Mouse (Mus musculus): ENCODE data around the gene Ctdsp2. TPM values are rescaled to one million over a fixed set of nuclear protein-coding genes. Genes with fewer than 3 reads are reported as not detected.
A peak's percentile ranks its signal among the peaks of the same experiment; 100 is the strongest.

Ctdsp2 gene
- polyA plus RNA-seq, 1 experiment from 2014 or later: 49.5 TPM

DNA sequence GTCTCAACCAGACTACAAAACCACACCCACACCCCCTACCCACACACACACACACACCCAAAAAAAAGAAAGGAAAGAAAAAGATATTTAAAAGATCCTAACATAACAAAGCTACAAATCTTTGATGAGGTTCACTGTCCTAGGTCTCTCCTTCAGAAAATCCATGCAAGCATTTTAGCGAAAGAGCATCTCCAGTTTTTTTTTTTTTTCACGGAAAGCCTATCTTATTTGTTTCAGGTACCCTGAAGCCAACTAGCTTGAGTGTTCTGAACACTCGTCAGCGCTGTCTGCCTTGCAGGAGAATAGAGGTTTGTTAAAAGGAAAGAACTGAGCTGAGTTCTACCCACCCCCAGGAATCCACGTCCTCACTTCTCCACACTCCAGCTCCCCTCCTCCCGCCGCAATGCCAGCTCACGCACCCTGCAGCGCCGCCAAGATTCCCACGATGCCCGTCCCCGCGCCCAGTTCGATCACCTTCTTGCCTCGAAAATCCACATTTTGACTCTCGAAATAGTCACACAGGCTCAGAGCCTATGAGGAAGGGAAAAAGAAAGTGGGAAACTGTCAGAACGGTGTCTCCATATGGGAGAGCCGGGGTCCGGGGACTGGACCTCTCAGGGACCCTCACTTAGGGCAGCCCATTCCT is 62.2 kb downstream of the Ctdsp2 start:
- WGBS: under 1% methylated on average over 20 of the region's 20 CpGs
- Histone ChIP-seq H3K27ac (no peak overlapping the region), H3K9ac (peak overlapping the region; percentile 71), H3K9me3 (no peaks in the 10 kb centered on the region), H3K27me3 (peaks cover 19% of the 10 kb centered on the region), H3K4me2 (peak overlapping the region; percentile 99), H3K4me3 (replicated peaks) (peak overlapping the region; percentile 82), H3K4me1 (peaks cover 18% of the 10 kb centered on the region), H3K36me3 (replicated peaks) (peaks cover 10% of the 10 kb centered on the region)
- ATAC-seq (ENCODE audit: low FRiP score): no peak

DNA sequence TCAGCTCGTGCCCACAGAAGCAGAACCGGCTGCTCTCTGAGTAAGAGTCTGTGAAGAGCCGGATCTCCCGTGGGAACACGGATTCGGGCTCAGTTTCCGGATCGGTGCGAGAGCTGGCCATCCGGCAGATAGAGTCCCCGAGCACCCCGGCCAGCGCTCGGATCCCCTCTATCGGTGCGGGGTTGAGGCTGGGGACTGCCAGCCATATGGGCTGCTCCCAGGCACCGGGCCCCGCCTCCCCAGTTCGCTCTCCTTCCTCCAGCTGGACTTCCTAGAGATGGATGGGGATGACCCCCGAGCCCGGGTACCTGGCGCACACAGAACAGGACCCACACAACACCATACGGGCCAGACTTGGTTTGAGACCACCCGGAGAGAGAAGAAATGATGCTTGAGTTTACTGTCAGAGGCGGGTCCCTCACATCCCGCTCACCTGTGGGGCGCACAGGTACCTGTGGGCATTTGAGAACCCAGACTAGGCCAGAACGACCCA is 62.8 kb downstream of the Ctdsp2 start, which contains the start of the genes Mettl1 and Eef1akmt3:
Mettl1 (plus strand) TSS at position 141 of the 493 bp plus-strand sequence.
Eef1akmt3 (minus strand) TSS at position 240 of the 493 bp plus-strand sequence.
- Histone ChIP-seq H3K9me3 (no peaks in the 10 kb centered on the region), H3K27me3 (peaks cover 19% of the 10 kb centered on the region), H3K27ac (no peak within 1 kb of the TSS), H3K4me1 (peaks cover 18% of the 10 kb centered on the region), H3K4me3 (replicated peaks) (peak within 1 kb of the TSS; percentile 82), H3K9ac (peak within 1 kb of the TSS; percentile 71), H3K4me2 (peak within 1 kb of the TSS; percentile 99), H3K36me3 (replicated peaks) (peaks cover 10% of the 10 kb centered on the region)
- peak; percentile 73 for ATAC-seq (ENCODE audit: low FRiP score)
- WGBS: under 1% methylated on average over 28 of the region's 28 CpGs

DNA sequence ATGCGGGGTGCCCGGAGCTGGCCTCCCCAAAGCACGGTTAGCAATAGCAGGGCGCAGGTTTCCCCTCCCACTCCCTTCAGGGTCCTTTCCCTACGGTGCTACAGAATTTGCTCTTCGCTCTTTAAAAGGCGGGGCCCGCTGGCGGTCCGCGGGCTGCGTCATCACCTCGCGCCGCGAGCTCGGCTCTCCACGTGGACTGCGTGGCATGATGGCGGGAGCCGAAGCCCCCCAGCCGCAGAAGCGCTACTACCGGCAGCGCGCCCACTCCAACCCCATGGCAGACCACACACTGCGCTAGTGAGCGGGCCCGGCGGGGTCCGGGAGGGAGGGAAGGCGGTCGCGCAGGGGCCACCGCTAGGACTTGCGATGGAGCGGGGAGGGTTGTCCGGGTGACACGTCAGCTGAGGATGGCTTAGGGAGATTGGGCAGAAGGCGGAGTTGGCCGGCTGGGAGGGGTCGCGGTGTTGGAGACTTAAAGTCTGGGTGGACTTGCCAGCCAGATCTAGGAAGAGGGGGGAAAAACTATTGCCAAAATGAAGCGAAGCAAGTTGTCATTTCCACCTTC is 63.3 kb downstream of the Ctdsp2 start:
- Histone ChIP-seq H3K36me3 (replicated peaks) (peaks cover 10% of the 10 kb centered on the region), H3K4me2 (peak overlapping the region; percentile 99), H3K4me1 (peaks cover 18% of the 10 kb centered on the region), H3K9me3 (no peaks in the 10 kb centered on the region), H3K27me3 (peaks cover 19% of the 10 kb centered on the region), H3K4me3 (replicated peaks) (peak overlapping the region; percentile 82), H3K27ac (no peak overlapping the region), H3K9ac (peak overlapping the region; percentile 71)
- peak; percentile 91 for ATAC-seq (ENCODE audit: low FRiP score)
- under 1% methylated on average over 44 of the region's 44 CpGs for WGBS

DNA sequence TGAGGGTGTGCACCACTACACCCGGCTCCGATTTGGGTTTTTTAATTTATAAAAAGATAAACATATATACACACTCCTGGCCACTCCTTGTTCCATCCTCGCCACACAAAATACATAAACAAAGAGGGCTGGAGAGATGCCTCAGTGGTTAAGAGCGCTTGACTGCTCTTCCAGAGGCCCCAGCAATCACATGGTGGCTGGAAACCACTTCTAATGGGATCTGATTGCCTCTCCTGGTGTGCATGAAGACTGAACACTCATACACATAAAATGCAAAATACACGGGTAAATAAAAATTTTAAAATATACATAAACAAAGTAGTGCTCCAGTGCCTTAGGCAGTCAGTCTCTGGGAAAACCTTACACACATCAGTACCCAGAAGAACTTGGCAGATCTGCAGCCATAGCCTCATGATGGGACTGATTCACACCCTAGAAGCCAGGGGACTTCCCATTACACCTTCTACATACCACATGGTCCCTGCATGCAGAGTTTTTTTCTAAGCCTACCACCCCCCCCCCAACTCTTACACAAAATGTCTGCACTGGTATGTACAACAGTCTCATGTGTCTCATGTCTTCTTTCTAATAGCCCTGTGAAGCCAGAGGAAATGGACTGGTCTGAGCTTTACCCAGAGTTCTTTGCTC is 64.1 kb downstream of the Ctdsp2 start:
- Histone ChIP-seq H3K36me3 (replicated peaks) (peaks cover 10% of the 10 kb centered on the region), H3K9me3 (no peaks in the 10 kb centered on the region), H3K27ac (no peak overlapping the region), H3K4me3 (replicated peaks) (peak overlapping the region; percentile 82), H3K4me2 (peak overlapping the region; percentile 99), H3K27me3 (peaks cover 22% of the 10 kb centered on the region), H3K9ac (peak overlapping the region; percentile 71; the same call in 1 of the 2 replicates), H3K4me1 (peaks cover 18% of the 10 kb centered on the region)
- no peak for ATAC-seq (ENCODE audit: low FRiP score)
- WGBS: 16% methylated on average over 5 of the region's 5 CpGs

DNA sequence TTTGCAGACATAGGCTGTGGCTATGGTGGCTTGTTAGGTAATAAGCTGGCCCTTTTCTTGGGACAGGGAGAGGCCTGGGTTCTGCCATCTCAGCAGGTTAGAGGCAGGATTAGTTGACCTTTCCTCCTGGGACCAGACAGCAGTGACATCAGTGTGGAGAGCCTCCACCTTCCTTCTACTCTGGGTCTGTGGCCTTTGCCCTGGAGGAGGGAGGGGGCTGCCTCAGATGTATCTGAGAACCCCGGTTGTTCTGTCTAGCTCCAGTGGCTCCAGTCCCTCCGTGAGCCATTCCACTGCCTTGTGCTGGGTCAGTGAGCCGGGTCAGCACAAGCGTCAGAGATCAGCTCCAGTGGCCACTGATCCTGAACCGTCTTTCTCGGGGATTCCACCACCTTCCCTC is 64.7 kb downstream of the Ctdsp2 start:
- ATAC-seq (ENCODE audit: low FRiP score): no peak
- Histone ChIP-seq H3K4me3 (replicated peaks) (0 out of 2 replicates have a peak overlapping the region, but pooled peaks have one; percentile 82), H3K27me3 (peaks cover 28% of the 10 kb centered on the region)

DNA sequence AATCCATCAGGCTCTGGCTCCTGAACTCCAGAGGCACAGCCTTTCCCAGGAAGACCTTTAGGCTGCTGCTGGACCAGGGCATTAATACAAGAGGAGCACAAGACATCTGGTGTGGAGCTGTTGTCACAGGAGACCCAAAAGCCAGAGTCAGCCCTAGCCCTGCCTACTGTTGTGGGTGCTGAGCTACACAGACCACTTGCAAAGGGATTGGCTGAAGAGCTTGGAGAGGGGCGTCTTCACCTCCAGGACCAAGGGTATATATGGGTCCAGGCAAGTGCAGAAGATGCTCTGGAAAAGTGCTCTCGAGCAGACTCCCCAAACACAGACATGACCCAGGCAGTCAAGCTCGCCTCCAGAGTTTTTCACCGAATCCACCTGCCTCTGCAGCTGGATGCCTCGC is 69.4 kb downstream of the Ctdsp2 start, which contains the start of gene Cyp27b1:
Cyp27b1 (plus strand) TSS at position 297 of the 400 bp plus-strand sequence.
- 33% methylated on average over 5 of the region's 5 CpGs for WGBS
- Histone ChIP-seq H3K4me2 (no peak within 1 kb of the TSS; the same call in 1 of the 2 replicates), H3K27me3 (peaks cover 51% of the 10 kb centered on the region), H3K9me3 (no peaks in the 10 kb centered on the region), H3K9ac (no peak within 1 kb of the TSS), H3K4me1 (peaks cover 14% of the 10 kb centered on the region), H3K4me3 (replicated peaks) (no peak within 1 kb of the TSS; the same call in 1 of the 2 replicates), H3K27ac (no peak within 1 kb of the TSS), H3K36me3 (replicated peaks) (peaks cover 10% of the 10 kb centered on the region)
- no peak for ATAC-seq (ENCODE audit: low FRiP score)

More for the DNA sequence above, 64.7 kb downstream of the Ctdsp2 start:
- Histone ChIP-seq H3K4me2 (no peak overlapping the region), H3K4me1 (peaks cover 18% of the 10 kb centered on the region), H3K27ac (no peak overlapping the region), H3K9me3 (no peaks in the 10 kb centered on the region), H3K36me3 (replicated peaks) (peaks cover 10% of the 10 kb centered on the region), H3K9ac (no peak overlapping the region)
- WGBS: 83% methylated on average over 6 of the region's 6 CpGs

DNA sequence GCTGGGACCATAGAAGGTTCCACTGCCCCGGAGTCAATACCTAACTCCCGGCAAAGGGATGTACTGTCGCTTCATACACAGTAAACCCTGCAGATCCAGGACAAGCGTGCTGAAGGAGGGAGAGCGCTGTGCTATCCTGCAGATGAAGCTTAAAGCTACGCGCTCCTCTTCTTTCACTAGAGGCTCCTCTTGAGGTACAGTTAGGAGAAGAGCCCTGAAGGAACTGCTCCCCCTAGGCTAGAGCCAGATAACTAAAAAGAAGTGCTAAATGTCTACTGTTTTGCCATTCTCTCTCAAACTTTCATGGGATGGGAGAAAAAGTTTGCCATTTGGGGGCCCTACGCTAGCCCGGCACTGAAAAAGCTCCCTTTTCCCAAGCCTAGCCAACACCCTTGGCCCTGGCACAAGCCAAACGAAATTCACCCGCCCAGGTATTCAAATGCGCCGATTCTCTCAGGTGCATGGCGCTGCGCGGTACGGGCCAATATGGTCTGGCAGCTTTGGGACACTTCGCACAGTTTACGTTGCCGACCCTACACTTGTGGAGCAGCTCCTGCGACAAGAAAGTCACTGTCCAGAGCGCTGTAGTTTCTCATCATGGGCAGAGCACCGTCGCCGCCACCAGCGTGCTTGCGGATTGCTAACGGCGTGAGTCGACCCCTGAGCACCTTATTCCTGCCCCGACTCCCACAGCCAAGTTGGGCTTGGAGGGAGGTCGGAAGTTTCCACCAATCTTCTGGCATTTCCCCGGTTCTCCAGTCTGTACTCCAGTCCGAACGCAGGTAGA is 70.3 kb downstream of the Ctdsp2 start:
- Histone ChIP-seq H3K27ac (no peak overlapping the region), H3K27me3 (peaks cover 51% of the 10 kb centered on the region), H3K9me3 (no peaks in the 10 kb centered on the region), H3K4me2 (no peak overlapping the region; the same call in 1 of the 2 replicates), H3K36me3 (replicated peaks) (peaks cover 14% of the 10 kb centered on the region), H3K9ac (no peak overlapping the region), H3K4me3 (replicated peaks) (peak overlapping the region; percentile 10; the same call in 1 of the 2 replicates), H3K4me1 (peaks cover 10% of the 10 kb centered on the region; the same call in 1 of the 2 replicates)
- WGBS: 6% methylated on average over 35 of the region's 35 CpGs
- no peak for ATAC-seq (ENCODE audit: low FRiP score)

MicroRNA genes within 50 kb of the gene (microRNA counts, 519-probe panel; counts per million panel counts)
- 2,339 counts per million, percentile 14 among the panel's probes with 10 or more counts for microRNA mmu-miR-26a
- not detected for microRNA mmu-miR-546

Small RNAs within 50 kb of the gene (microRNA-seq; reads per million reads assigned to microRNA genes)
- gene Mir26a-2 (46.8 reads per million, percentile 43 among the genes with 10 or more reads in this experiment), gene Mir546 (0.73 reads per million)

Other genes starting within 250 kb of the Ctdsp2 start
- 14.2 and 14.5 TPM in 2 replicates for gene Atp23, start 77.4 kb upstream of the Ctdsp2 start, polyA plus RNA-seq (2016; fragmentation: Nextera tagmentation; extraction: Ambion mirVana)
- 0.21 TPM in 1 of 2 replicates, not detected in the other for gene Avil, start 22.0 kb downstream of the Ctdsp2 start, polyA plus RNA-seq (2016; fragmentation: Nextera tagmentation; extraction: Ambion mirVana)
- gene Tsfm, start 52.1 kb downstream of the Ctdsp2 start, polyA plus RNA-seq (2016; fragmentation: Nextera tagmentation; extraction: Ambion mirVana): 82.7 and 82.8 TPM in 2 replicates
- gene Mettl1, start 62.7 kb downstream of the Ctdsp2 start, polyA plus RNA-seq (2016; fragmentation: Nextera tagmentation; extraction: Ambion mirVana): 31.4 and 35.5 TPM in 2 replicates
- 0.14 and 0.20 TPM in 2 replicates for gene Eef1akmt3, start 62.8 kb downstream of the Ctdsp2 start, polyA plus RNA-seq (2016; fragmentation: Nextera tagmentation; extraction: Ambion mirVana)
- gene Cyp27b1, start 69.5 kb downstream of the Ctdsp2 start, polyA plus RNA-seq (2016; fragmentation: Nextera tagmentation; extraction: Ambion mirVana): 0.10 and 0.28 TPM in 2 replicates
- gene March9, start 81.5 kb downstream of the Ctdsp2 start, polyA plus RNA-seq (2016; fragmentation: Nextera tagmentation; extraction: Ambion mirVana): 3.9 and 4.2 TPM in 2 replicates
- 2,431 and 2,450 TPM in 2 replicates for gene Cdk4, start 84.8 kb downstream of the Ctdsp2 start, polyA plus RNA-seq (2016; fragmentation: Nextera tagmentation; extraction: Ambion mirVana)
- gene Tspan31, start 91.5 kb downstream of the Ctdsp2 start, polyA plus RNA-seq (2016; fragmentation: Nextera tagmentation; extraction: Ambion mirVana): 139 and 158 TPM in 2 replicates
- gene Agap2, start 96.6 kb downstream of the Ctdsp2 start, polyA plus RNA-seq (2016; fragmentation: Nextera tagmentation; extraction: Ambion mirVana): 0.73 and 1.1 TPM in 2 replicates
- gene Os9, start 142.4 kb downstream of the Ctdsp2 start, polyA plus RNA-seq (2016; fragmentation: Nextera tagmentation; extraction: Ambion mirVana): 86.1 and 90.2 TPM in 2 replicates
- 13.3 and 14.7 TPM in 2 replicates for gene B4galnt1, start 186.5 kb downstream of the Ctdsp2 start, polyA plus RNA-seq (2016; fragmentation: Nextera tagmentation; extraction: Ambion mirVana)
- gene Slc26a10, start 201.9 kb downstream of the Ctdsp2 start, polyA plus RNA-seq (2016; fragmentation: Nextera tagmentation; extraction: Ambion mirVana): 0.86 and 2.2 TPM in 2 replicates
- gene Arhgef25, start 211.4 kb downstream of the Ctdsp2 start, polyA plus RNA-seq (2016; fragmentation: Nextera tagmentation; extraction: Ambion mirVana): 32.3 and 36.4 TPM in 2 replicates
- 170 and 172 TPM in 2 replicates for gene Dtx3, start 217.0 kb downstream of the Ctdsp2 start, polyA plus RNA-seq (2016; fragmentation: Nextera tagmentation; extraction: Ambion mirVana)
- 19.4 and 20.2 TPM in 2 replicates for gene Pip4k2c, start 232.9 kb downstream of the Ctdsp2 start, polyA plus RNA-seq (2016; fragmentation: Nextera tagmentation; extraction: Ambion mirVana)

All from forebrain, embryonic 12.5 days (tissue).